Mouse (Mus musculus) hindbrain, embryonic 16.5 days (tissue): ENCODE measurements around the gene Pcif1. TPM values are rescaled to one million over a fixed set of nuclear protein-coding genes. Genes with fewer than 3 reads are reported as not detected.
A peak's percentile ranks its signal among the peaks of the same experiment; 100 is the strongest.
"Not testable (repeated sequence)": the region's sequence is repeated elsewhere in the genome, so short reads cannot be mapped to it uniquely, and the experiment has no call there.

Experiments
- ATAC-seq: fragments of 200-750 bp; cut with Nextera tagmentation; 2 replicates; pipeline ENCODE4 v1.8.0; 2017; ENCODE audit warnings: moderate TSS enrichment, moderate library complexity
- H3K27ac ChIP-seq: fragments of 300-500 bp; sonication (generic); 2 replicates; pipeline ENCODE4 v1.5.1; 2014; ENCODE audit warnings: low read depth, mild to moderate bottlenecking, control low read depth, low read length, moderate library complexity
- H3K27me3 ChIP-seq: fragments of 300-500 bp; sonication (generic); replicated peaks from 2 replicates; pipeline ENCODE4 v1.6.1; 2014; ENCODE audit warnings: low read length; ENCODE audit not compliant: control insufficient read depth, insufficient read depth
- H3K36me3 ChIP-seq: fragments of 300-500 bp; sonication (generic); 2 replicates; pipeline ENCODE4 v1.6.1; 2014; ENCODE audit warnings: mild to moderate bottlenecking, low read length, moderate library complexity, mixed read lengths; ENCODE audit not compliant: control insufficient read depth, insufficient read depth
- H3K4me1 ChIP-seq: fragments of 300-500 bp; sonication (generic); 2 replicates; pipeline ENCODE4 v1.6.1; 2014; ENCODE audit warnings: low read depth, low read length; ENCODE audit not compliant: control insufficient read depth, insufficient read depth
- H3K4me2 ChIP-seq: fragments of 300-500 bp; sonication (generic); 2 replicates; pipeline ENCODE4 v1.6.1; 2014; ENCODE audit warnings: mild to moderate bottlenecking, low read length, control low read depth, moderate library complexity
- H3K4me3 ChIP-seq: fragments of 300-500 bp; sonication (generic); 2 replicates; pipeline ENCODE4 v1.5.1; 2014; ENCODE audit warnings: mild to moderate bottlenecking, low read length, control low read depth, moderate library complexity
- H3K9ac ChIP-seq: fragments of 300-500 bp; sonication (generic); 2 replicates; pipeline ENCODE4 v1.6.1; 2014; ENCODE audit warnings: low read depth, mild to moderate bottlenecking, control low read depth, low read length, moderate library complexity
- H3K9me3 ChIP-seq: fragments of 300-500 bp; sonication (generic); 2 replicates; pipeline ENCODE4 v1.6.1; 2014; ENCODE audit warnings: mild to moderate bottlenecking, low read length, moderate library complexity; ENCODE audit not compliant: control insufficient read depth
- WGBS: fragments of 180-500 bp; shearing (Covaris S2); extraction: QIAGEN DNeasy Blood & Tissue Kit; methylation state at CpG from one replicate; pipeline ENCODE4 v1.1.7; 2014; 5-methylcytosine and 5-hydroxymethylcytosine counted together
- polyA plus RNA-seq: library from polyadenylated mRNA; unstranded; fragments of >200 nt; fragmentation: Nextera tagmentation; extraction: Ambion mirVana; gene quantifications from 2 replicates; pipeline ENCODE4 v1.2.1, GENCODE M21; 2015

The Pcif1 gene
- polyA plus RNA-seq, 1 experiment from 2014 or later = 71.3 TPM

- not testable (repeated sequence) for H3K27me3 ChIP-seq, ATAC-seq, H3K36me3 ChIP-seq, H3K9me3 ChIP-seq, H3K9ac ChIP-seq
- 0 out of 2 replicates have a peak overlapping the region, but pooled peaks have one; percentile 17 for H3K27ac ChIP-seq
- peak overlapping the region; percentile 94 for H3K4me2 ChIP-seq
- H3K4me3 ChIP-seq = peak overlapping the region; percentile 81; the same call in 1 of the 2 replicates
- 76% methylated on average over 11 of the region's 11 CpGs for WGBS
- peaks cover 19% of the 10 kb centered on the region for H3K4me1 ChIP-seq
Measured at GRCm38 (mm10) chr2:164877376-164878215, 1.5 kb upstream of the Pcif1 start.

GRCm38 (mm10) chr2:164878509-164879227 is 436 bp upstream of the Pcif1 start:
- 3% methylated on average over 28 of the region's 28 CpGs for WGBS
- H3K36me3 ChIP-seq = peaks cover 7% of the 10 kb centered on the region
- no peaks in the 10 kb centered on the region for H3K9me3 ChIP-seq
- H3K9ac ChIP-seq = peak overlapping the region; percentile 99
- ATAC-seq = peak; percentile 59
- peak overlapping the region; percentile 94 for H3K4me2 ChIP-seq
- no peaks in the 10 kb centered on the region for H3K27me3 ChIP-seq
- H3K4me1 ChIP-seq = peaks cover 20% of the 10 kb centered on the region
- H3K27ac ChIP-seq = peak overlapping the region; percentile 100
- H3K4me3 ChIP-seq = peak overlapping the region; percentile 81

DNA sequence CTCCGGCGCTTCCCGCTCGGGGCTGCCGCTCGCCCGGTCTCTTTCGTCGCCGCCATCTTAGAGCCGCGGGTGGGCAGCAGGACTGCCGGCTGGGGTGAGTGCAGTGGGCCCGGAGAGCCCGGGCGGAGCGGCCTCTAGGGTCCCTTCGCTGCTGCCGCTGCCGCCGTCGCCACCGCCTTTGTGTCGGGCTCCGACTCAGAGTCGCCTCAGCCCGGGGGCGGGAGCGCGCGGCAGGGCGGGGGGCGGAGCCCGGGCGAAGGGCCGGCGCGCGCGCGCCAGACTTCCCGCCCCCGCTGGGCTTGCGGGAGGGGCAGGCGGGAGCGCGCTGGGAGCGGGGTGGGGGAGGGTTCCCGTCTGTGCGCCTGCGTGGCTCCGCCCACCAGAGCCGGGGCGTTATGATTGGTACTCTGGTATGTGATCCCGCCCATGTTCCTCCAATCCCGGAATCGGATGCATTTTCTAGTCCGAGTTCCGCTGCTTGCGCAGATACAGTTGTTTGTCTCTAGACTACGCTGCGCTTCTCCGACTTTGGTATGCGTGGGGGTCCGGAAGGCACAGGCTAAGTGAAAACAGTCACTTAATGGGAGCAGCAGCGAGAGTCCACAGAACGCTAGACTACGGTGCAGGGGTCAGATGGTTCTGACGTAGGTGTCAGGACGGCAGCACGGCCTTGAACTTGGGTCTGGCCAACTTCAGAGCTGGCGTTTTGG is 619 bp downstream of the Pcif1 start:
- Histone ChIP-seq H3K27me3 (no peaks in the 10 kb centered on the region), H3K4me3 (peak overlapping the region; percentile 81), H3K4me2 (peak overlapping the region; percentile 90), H3K9ac (peak overlapping the region; percentile 99), H3K4me1 (peaks cover 20% of the 10 kb centered on the region), H3K36me3 (peaks cover 14% of the 10 kb centered on the region), H3K27ac (peak overlapping the region; percentile 100), H3K9me3 (no peaks in the 10 kb centered on the region)
- under 1% methylated on average over 67 of the region's 72 CpGs for WGBS
- ATAC-seq = peak; percentile 88

- Histone ChIP-seq H3K4me1 (peaks cover 24% of the 10 kb centered on the region), H3K4me2 (no peak overlapping the region), H3K9ac (no peak overlapping the region), H3K27me3 (no peaks in the 10 kb centered on the region), H3K4me3 (no peak overlapping the region), H3K9me3 (no peaks in the 10 kb centered on the region), H3K27ac (no peak overlapping the region), H3K36me3 (peaks cover 30% of the 10 kb centered on the region)
- 32% methylated on average over 9 of the region's 9 CpGs for WGBS
- no peak for ATAC-seq
Measured at GRCm38 (mm10) chr2:164882619-164883018, 3.5 kb downstream of the Pcif1 start.

- H3K27me3 ChIP-seq = no peaks in the 10 kb centered on the region
- peaks cover 11% of the 10 kb centered on the region for H3K4me1 ChIP-seq
- H3K4me3 ChIP-seq = no peak overlapping the region
- H3K36me3 ChIP-seq = peaks cover 60% of the 10 kb centered on the region
- no peak overlapping the region; the same call in 1 of the 2 replicates for H3K9ac ChIP-seq
- H3K9me3 ChIP-seq = no peaks in the 10 kb centered on the region
- H3K4me2 ChIP-seq = no peak overlapping the region
- ATAC-seq = peak; percentile 18; the same call in 1 of the 2 replicates
- H3K27ac ChIP-seq = no peak overlapping the region
- WGBS = 46% methylated on average over 7 of the region's 7 CpGs
Measured at GRCm38 (mm10) chr2:164885788-164886187, 6.7 kb downstream of the Pcif1 start.

DNA sequence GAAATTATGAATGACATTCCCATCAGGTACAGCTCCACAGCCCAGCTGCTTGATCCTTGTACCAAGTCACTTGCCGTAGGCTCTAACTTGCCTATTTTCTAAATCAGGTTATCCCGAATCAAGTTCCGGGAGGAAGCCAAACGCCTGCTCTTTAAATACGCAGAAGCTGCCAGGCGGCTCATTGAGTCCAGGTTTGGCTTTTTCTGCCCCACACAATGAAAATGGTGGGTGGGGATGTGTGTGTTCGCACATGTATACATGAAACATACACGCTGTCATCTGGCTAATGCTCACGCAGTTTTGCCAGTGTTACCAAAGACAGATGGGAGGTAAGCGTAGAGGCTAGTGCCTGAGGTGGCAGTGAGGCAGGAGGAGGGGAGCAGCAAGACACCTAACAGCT is 7.5 kb downstream of the Pcif1 start:
- H3K36me3 ChIP-seq = peaks cover 68% of the 10 kb centered on the region
- H3K9ac ChIP-seq = no peak overlapping the region
- no peak overlapping the region for H3K27ac ChIP-seq
- ATAC-seq = no peak
- no peaks in the 10 kb centered on the region for H3K27me3 ChIP-seq
- H3K4me1 ChIP-seq = peaks cover 7% of the 10 kb centered on the region; the same call in 1 of the 2 replicates
- no peak overlapping the region for H3K4me3 ChIP-seq
- H3K9me3 ChIP-seq = no peaks in the 10 kb centered on the region
- WGBS = 90% methylated on average over 10 of the region's 10 CpGs
- H3K4me2 ChIP-seq = no peak overlapping the region

DNA sequence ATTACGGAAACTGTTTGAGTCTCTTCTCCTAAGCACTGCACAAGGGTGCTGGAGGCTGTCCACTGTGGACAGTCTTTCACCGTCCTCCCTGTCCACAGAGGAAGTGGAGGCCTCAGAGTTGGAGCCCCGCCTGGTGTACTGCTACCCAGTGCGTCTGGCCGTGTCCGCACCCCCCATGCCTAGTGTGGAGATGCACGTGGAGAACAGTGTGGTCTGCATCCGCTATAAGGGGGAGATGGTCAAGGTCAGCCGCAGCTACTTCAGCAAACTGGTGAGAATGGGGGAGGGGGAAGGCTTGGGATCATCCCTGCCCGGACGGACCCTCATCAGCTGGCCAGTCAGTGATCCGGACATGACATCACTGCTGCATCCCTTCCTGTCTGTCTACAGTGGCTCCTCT is 9.9 kb downstream of the Pcif1 start:
- peaks cover 4% of the 10 kb centered on the region; the same call in 1 of the 2 replicates for H3K4me1 ChIP-seq
- peaks cover 81% of the 10 kb centered on the region for H3K36me3 ChIP-seq
- H3K4me2 ChIP-seq = no peak overlapping the region
- no peak overlapping the region for H3K4me3 ChIP-seq
- H3K27ac ChIP-seq = no peak overlapping the region
- H3K9me3 ChIP-seq = no peaks in the 10 kb centered on the region
- 87% methylated on average over 12 of the region's 12 CpGs for WGBS
- no peak for ATAC-seq
- H3K9ac ChIP-seq = no peak overlapping the region
- H3K27me3 ChIP-seq = no peaks in the 10 kb centered on the region

- no peaks in the 10 kb centered on the region for H3K27me3 ChIP-seq
- peaks cover 4% of the 10 kb centered on the region; the same call in 1 of the 2 replicates for H3K4me1 ChIP-seq
- no peak overlapping the region for H3K27ac ChIP-seq
- no peak overlapping the region for H3K4me3 ChIP-seq
- no peak for ATAC-seq
- H3K9me3 ChIP-seq = no peaks in the 10 kb centered on the region
- H3K36me3 ChIP-seq = peaks cover 84% of the 10 kb centered on the region
- 94% methylated on average over 2 of the region's 2 CpGs for WGBS
- no peak overlapping the region for H3K9ac ChIP-seq
- no peak overlapping the region for H3K4me2 ChIP-seq
Measured at GRCm38 (mm10) chr2:164889960-164890359, 10.9 kb downstream of the Pcif1 start.
